Mouse (Mus musculus) heart, embryonic 11.5 days (tissue): ENCODE measurements at regions not wholly inside any gene's neighbourhood (a gene's known extent, or its start where the extent isn't known, plus 50 kb on each side); places are given as distances from the start of the nearest gene placed in this dataset. TPM values are rescaled to one million over a fixed set of nuclear protein-coding genes. Genes with fewer than 3 reads are reported as not detected.
"Not testable (repeated sequence)": the region's sequence is repeated elsewhere in the genome, so short reads cannot be mapped to it uniquely, and the experiment has no call there.

ENCODE experiments used
- ATAC-seq: fragments of 200-750 bp; cut with Nextera tagmentation; replicated peaks from 2 replicates; pipeline ENCODE4 v1.8.0; 2017; ENCODE audit warnings: moderate library complexity; ENCODE audit not compliant: insufficient number of reproducible peaks, low FRiP score, low TSS enrichment
- H3K27ac ChIP-seq: fragments of 300-500 bp; sonication (generic); 2 replicates; pipeline ENCODE4 v1.5.1; 2014; ENCODE audit warnings: mild to moderate bottlenecking, low read depth, low read length
- H3K27me3 ChIP-seq: fragments of 300-500 bp; sonication (generic); 2 replicates; pipeline ENCODE4 v1.6.1; 2014; ENCODE audit warnings: mild to moderate bottlenecking, low read length, mixed read lengths; ENCODE audit not compliant: control insufficient read depth, insufficient read depth
- H3K36me3 ChIP-seq: fragments of 300-500 bp; sonication (generic); 2 replicates; pipeline ENCODE4 v1.6.1; 2014; ENCODE audit warnings: mild to moderate bottlenecking, low read length, moderate library complexity, mixed read lengths; ENCODE audit not compliant: control insufficient read depth, insufficient read depth
- H3K4me1 ChIP-seq: fragments of 300-500 bp; sonication (generic); 2 replicates; pipeline ENCODE4 v1.6.1; 2014; ENCODE audit warnings: low read length; ENCODE audit not compliant: control insufficient read depth, insufficient read depth
- H3K4me2 ChIP-seq: fragments of 300-500 bp; sonication (generic); 2 replicates; pipeline ENCODE4 v1.6.1; 2014; ENCODE audit warnings: mild to moderate bottlenecking, moderate library complexity
- H3K4me3 ChIP-seq: fragments of 300-500 bp; sonication (generic); 2 replicates; pipeline ENCODE4 v1.5.1; 2014; ENCODE audit warnings: low read depth, low read length
- H3K9ac ChIP-seq: fragments of 300-500 bp; sonication (generic); 2 replicates; pipeline ENCODE4 v1.6.1; 2014; ENCODE audit warnings: mild to moderate bottlenecking, low read depth, low read length, moderate library complexity
- H3K9me3 ChIP-seq: fragments of 300-500 bp; sonication (generic); replicated peaks from 2 replicates; pipeline ENCODE4 v1.6.1; 2016; ENCODE audit warnings: low read length; ENCODE audit not compliant: control insufficient read depth
- WGBS: fragments of 180-500 bp; shearing (Covaris S2); extraction: QIAGEN DNeasy Blood & Tissue Kit; methylation state at CpG from one replicate; pipeline ENCODE4 v1.1.7; 2014; ENCODE audit not compliant: insufficient replicate concordance; 5-methylcytosine and 5-hydroxymethylcytosine counted together
- microRNA-seq: library from miRNA; unstranded; fragments of <30 nt; microRNA quantifications from one replicate; pipeline ENCODE4, GENCODE M21; 2016; ENCODE audit warnings: borderline number of aligned reads

DNA sequence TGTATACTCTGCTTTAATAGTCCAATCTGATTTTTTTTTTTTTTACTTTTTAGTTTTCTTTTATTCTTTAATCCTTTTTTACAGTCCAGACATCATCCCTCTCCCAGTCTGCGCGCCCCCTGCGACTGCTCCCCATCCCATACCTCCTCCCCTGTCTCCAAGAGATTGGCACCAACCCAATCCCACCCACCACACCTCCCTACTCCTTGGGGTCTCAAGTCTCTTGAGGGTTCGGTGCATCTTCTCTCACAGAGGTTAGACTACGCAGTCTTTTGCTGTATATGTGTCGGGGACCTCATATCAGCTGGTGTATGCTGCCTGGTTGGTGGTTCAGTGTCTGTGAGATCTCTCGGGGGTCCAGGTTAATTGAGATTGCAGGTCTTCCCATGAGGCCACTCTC lies 93.4 kb upstream of the Meox2 start:
- H3K4me1 ChIP-seq, H3K9me3 ChIP-seq, H3K27ac ChIP-seq, H3K27me3 ChIP-seq, H3K4me2 ChIP-seq, ATAC-seq, H3K4me3 ChIP-seq, H3K9ac ChIP-seq, H3K36me3 ChIP-seq: not testable (repeated sequence)
- 81% methylated on average over 7 of the region's 7 CpGs for WGBS

DNA sequence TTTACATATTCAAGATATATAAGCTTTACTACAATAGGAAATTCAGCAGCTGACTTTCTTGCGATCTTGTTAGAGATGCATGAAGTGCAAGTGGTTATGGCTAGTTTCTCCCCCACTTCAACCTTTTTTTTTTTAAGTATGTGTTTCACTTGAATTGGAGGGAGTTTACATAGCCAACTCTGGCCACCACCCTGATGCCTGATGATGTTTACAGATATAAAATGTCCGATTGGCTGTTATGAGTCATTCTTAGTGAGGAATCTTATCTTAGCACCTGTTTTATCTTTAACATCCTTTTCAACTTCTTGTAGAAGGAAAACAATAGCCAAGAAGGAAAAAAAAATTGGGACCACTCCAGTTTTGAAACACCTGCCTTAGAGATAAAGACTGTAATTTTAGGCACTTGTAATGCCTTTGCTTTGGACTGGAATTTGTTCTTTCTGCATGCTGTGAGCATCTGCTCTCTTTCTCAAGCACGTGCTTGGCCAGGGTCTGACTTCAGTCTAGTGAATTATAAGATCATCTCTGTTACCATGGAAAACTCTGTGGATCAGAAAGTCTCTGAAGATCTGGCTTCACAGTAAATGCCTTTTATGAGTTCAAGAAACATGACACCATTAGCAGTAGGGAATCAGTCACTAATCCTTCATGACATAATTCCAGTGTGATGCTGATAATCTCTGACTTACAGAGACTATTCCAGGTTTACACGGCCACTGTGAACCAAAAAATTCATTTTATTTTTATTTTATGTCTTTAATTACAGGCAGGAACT lies 92.7 kb upstream of the Meox2 start:
- no peak overlapping the region for H3K27ac ChIP-seq
- H3K9me3 ChIP-seq, result no peaks in the 10 kb centered on the region
- H3K4me2 ChIP-seq, result no peak overlapping the region
- no peaks in the 10 kb centered on the region for H3K4me1 ChIP-seq
- no peak for ATAC-seq
- no peaks in the 10 kb centered on the region for H3K36me3 ChIP-seq
- H3K4me3 ChIP-seq, result no peak overlapping the region
- H3K27me3 ChIP-seq, result no peaks in the 10 kb centered on the region
- H3K9ac ChIP-seq, result no peak overlapping the region
- 64% methylated on average over 4 of the region's 4 CpGs for WGBS

DNA sequence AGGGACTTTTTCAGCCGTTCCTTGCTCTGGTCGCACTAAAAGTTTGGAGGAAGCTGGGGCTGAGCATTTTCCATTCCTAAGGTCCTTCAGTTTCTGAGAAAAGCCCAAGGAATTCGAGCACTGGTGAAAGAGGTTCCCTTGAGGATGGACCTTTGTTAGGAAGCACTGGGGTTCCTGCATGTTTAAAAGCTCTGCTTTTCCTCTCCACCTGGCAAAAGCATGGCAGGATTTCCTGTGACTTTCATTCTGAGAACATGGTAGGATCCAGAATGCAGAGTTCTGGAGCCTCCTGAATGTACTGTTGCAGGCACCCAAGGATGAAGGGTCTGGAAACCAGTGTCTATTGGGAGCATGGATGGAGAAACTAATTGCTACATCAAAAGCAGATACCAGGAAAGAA lies 61.1 kb upstream of the Meox2 start:
- Histone ChIP-seq H3K27ac (no peak overlapping the region), H3K9ac (no peak overlapping the region), H3K4me3 (no peak overlapping the region), H3K4me2 (no peak overlapping the region), H3K4me1 (no peaks in the 10 kb centered on the region), H3K27me3 (no peaks in the 10 kb centered on the region), H3K9me3 (no peaks in the 10 kb centered on the region), H3K36me3 (no peaks in the 10 kb centered on the region)
- ATAC-seq, result no peak
- WGBS, result 58% methylated on average over 3 of the region's 3 CpGs

DNA sequence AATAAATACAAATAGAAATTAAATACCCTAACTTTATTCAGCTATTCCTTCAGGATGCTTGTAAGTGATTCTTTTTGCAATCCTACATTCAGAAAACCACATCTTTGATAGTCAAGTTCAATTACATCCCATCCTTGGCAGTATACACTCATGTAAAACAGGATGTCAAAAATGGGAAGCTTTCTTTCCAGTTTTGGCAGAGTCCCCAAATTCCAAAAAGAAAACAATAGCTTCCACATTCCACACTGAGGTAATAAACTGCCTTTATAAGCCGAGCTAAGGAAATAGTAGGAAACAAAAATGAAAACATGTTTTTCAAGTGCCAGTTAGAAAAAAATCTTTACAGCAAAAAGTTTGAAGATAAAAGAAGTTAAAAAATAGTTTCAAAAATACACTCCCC lies 57.7 kb upstream of the Meox2 start:
- no peak overlapping the region for H3K27ac ChIP-seq

DNA sequence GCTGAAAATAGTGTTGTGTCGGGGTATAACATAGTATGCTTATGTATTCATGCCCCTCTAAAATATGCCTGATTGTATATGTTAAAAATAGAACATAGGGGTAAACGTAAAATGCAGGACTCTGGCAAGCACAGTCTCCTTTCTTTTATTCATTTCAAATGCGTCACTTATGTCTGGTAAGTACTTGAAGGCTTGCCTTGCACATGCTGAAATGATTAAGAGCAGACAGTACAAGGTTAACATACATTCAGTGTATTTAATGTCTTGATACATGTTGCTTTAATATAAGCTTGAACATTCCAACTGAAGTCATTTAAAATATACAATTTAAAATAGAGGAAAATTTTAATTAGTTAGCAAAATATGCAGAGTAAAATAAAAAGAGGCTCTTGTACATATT lies 50.9 kb upstream of the Meox2 start:
- no peaks in the 10 kb centered on the region for H3K9me3 ChIP-seq
- no peak overlapping the region for H3K4me2 ChIP-seq
- no peak overlapping the region for H3K9ac ChIP-seq
- H3K36me3 ChIP-seq, result no peaks in the 10 kb centered on the region
- no peaks in the 10 kb centered on the region for H3K4me1 ChIP-seq
- no peak overlapping the region for H3K4me3 ChIP-seq
- WGBS, result 73% methylated on average over 3 of the region's 3 CpGs
- H3K27ac ChIP-seq, result no peak overlapping the region
- ATAC-seq, result no peak
- H3K27me3 ChIP-seq, result no peaks in the 10 kb centered on the region

More for the DNA sequence above, 57.7 kb upstream of the Meox2 start:
- no peak for ATAC-seq
- Histone ChIP-seq H3K4me1 (no peaks in the 10 kb centered on the region), H3K9me3 (no peaks in the 10 kb centered on the region), H3K27me3 (no peaks in the 10 kb centered on the region), H3K9ac (no peak overlapping the region), H3K4me2 (no peak overlapping the region), H3K36me3 (no peaks in the 10 kb centered on the region), H3K4me3 (no peak overlapping the region)
- WGBS, result 60% methylated on average over 1 of the region's 1 CpGs

Small RNAs in the stretch of these regions (microRNA-seq; reads per million reads assigned to microRNA genes)
- gene Gm44326, result not detected
- 204 reads per million, percentile 71 among the genes with 10 or more reads in this experiment for gene Mir5099
